Mouse (Mus musculus) ES-Bruce4 (cell line): ENCODE results near the gene Calu.

ENCODE experiments used
- CTCF ChIP-seq: IDR thresholded peaks from one replicate; pipeline ENCODE4 v1.8.1; 2011; ENCODE audit warnings: low read depth, low read length
- EP300 ChIP-seq: IDR thresholded peaks from 2 replicates; pipeline ENCODE4 v1.6.1; 2011; ENCODE audit warnings: low read depth, low read length; ENCODE audit not compliant: insufficient read depth
- POLR2A ChIP-seq: IDR thresholded peaks from one replicate; pipeline ENCODE4 v1.8.1; 2011; ENCODE audit warnings: low read length; ENCODE audit not compliant: insufficient read depth

GRCm38 (mm10) chr6:29420596-29420995, 72.7 kb downstream of the Calu start:
- no peak for TF ChIP-seq POLR2A
- TF ChIP-seq CTCF, result no peak
- TF ChIP-seq EP300, result no peak
